Comparison of ENCODE assay signal across 39 mouse cellular contexts in the genomic region with DNA sequence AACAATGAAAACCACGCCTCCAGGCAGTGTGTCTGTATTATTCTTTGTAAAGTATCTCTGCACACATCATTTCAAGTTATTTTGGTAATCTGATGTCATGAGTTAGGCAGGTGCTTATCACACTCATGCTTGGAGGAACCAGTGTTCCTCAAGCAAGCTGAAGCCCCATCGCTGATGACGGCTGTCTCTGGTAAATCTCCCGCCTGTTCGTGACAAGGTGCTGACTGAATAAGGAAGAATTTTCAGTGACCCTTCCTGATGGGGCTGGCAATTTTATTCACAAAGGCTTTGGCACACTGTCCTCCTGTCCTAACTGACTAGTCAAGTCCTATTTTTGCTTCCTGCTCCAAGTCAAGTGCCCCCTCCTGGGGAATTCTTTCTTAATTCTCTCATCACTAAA. TPM values are rescaled to one million over a fixed set of nuclear protein-coding genes. Genes with fewer than 3 reads are reported as not detected.
DNase-seq lines count a peak whose midpoint lies in the region; ATAC-seq lines count a peak whose summit lies in the region.
"Had no signal": no experiment of that assay in that cellular context is flagged by ENCODE, and none has a peak within 500 bp of the region (broad histone marks: within the 10 kb centered on the region; RNA-seq: fewer than 3 reads in every experiment).

No protein-coding gene starts in this region.

- ATAC-seq in heart, embryonic 13.5 days (ENCODE audit: extremely low read depth, insufficient number of reproducible peaks, low FRiP score, low TSS enrichment), result peak; percentile 37; the same call in 1 of the 2 replicates
- ATAC-seq: CD4-positive, CD25-positive, alpha-beta regulatory T cell, adult 4 months; forebrain, embryonic 14.5 days; hindbrain, postnatal 0 days; intestine, embryonic 15.5 days had no signal

- peak; percentile 1 for DNase-seq in heart, adult 8-10 months (ENCODE audit: low spot score)
- no peak for DNase-seq in heart, adult 9 months (ENCODE audit: low spot score in 2 of 2)
- peak; percentile 2 for DNase-seq in Muller cell, postnatal 12 days (ENCODE audit: inconsistent ontology term)
- peak; percentile 25 to 30 for DNase-seq in heart, postnatal 10 days
- no peak for DNase-seq in left cerebral cortex, postnatal 10 days (ENCODE audit: extremely low spot score in 1 of 2, low spot score in 2 of 2)
- no peak for DNase-seq in cerebellum, adult 11 months
- DNase-seq: adrenal gland, postnatal 25 days; cerebellum, adult 18-20 months; cerebellum, postnatal 10 days; gastrocnemius, postnatal 14 days; kidney, adult 2 months; kidney, postnatal 36 days; liver; lung, adult 2 months; lung, postnatal 36 days; thymus, postnatal 4 days had no signal

- H3K9ac ChIP-seq in heart, embryonic 13.5 days, result no peak overlapping the region
- H3K9ac ChIP-seq: intestine, embryonic 15.5 days; liver, embryonic 14.5 days; midbrain, embryonic 12.5 days; neural tube, embryonic 12.5 days had no signal

- H3K27ac ChIP-seq in heart, embryonic 13.5 days (replicated peaks), result peak overlapping the region; percentile 60
- H3K27ac ChIP-seq: hindbrain, postnatal 0 days; intestine, embryonic 15.5 days; liver, embryonic 14.5 days; midbrain, embryonic 12.5 days; neural tube, embryonic 12.5 days had no signal

- intact Hi-C loops in heart, postnatal 10 days (cut with DNase I), result no loop called here
- intact Hi-C loops in left cerebral cortex, postnatal 10 days (cut with DNase I), result no loop called here

- H3K27me3 ChIP-seq in heart, embryonic 13.5 days (replicated peaks), result no peaks in the 10 kb centered on the region
- H3K27me3 ChIP-seq: intestine, embryonic 15.5 days; megakaryocyte, embryonic 14.5 days; midbrain, embryonic 12.5 days; neural tube, embryonic 12.5 days had no signal

- H3K4me2 ChIP-seq in heart, embryonic 13.5 days, result no peak overlapping the region
- H3K4me2 ChIP-seq: intestine, embryonic 15.5 days; midbrain, embryonic 12.5 days; neural tube, embryonic 12.5 days had no signal

- no peak overlapping the region for H3K4me3 ChIP-seq in heart, embryonic 13.5 days
- H3K4me3 ChIP-seq: intestine, embryonic 15.5 days; megakaryocyte, embryonic 14.5 days; midbrain, embryonic 12.5 days; myocyte; neural tube, embryonic 12.5 days had no signal

- peaks cover 8% of the 10 kb centered on the region; the same call in 1 of the 2 replicates for H3K4me1 ChIP-seq in heart, embryonic 13.5 days
- H3K4me1 ChIP-seq: intestine, embryonic 15.5 days; megakaryocyte, embryonic 14.5 days; midbrain, embryonic 12.5 days; neural tube, embryonic 12.5 days had no signal

- WGBS in heart, embryonic 13.5 days, result 30% methylated on average over 5 of the region's 5 CpGs

- no peaks in the 10 kb centered on the region for H3K36me3 ChIP-seq in heart, embryonic 13.5 days
- H3K36me3 ChIP-seq: intestine, embryonic 15.5 days; midbrain, embryonic 12.5 days; neural tube, embryonic 12.5 days had no signal

- peaks cover 6% of the 10 kb centered on the region; the same call in 1 of the 2 replicates for H3K9me3 ChIP-seq in heart, embryonic 13.5 days
- H3K9me3 ChIP-seq: intestine, embryonic 15.5 days; midbrain, embryonic 12.5 days; neural tube, embryonic 12.5 days had no signal

RNA-seq across cellular contexts. Expression of gene Krtap6-2, which starts 5.4 kb away (rescaled TPM):
- total RNA-seq in heart, adult 8-10 months (2022), result not detected
- not detected in 2 replicates for polyA plus RNA-seq in heart, embryonic 13.5 days (2015; fragmentation: Nextera tagmentation; extraction: Ambion mirVana)
- not detected for total RNA-seq in heart, postnatal 10 days (2021)
- not detected for total RNA-seq in left cerebral cortex, postnatal 10 days (2021)
- total RNA-seq: adrenal gland, adult 18-20 months; adrenal gland, postnatal 25 days; common myeloid progenitor, adult 5-6 weeks; gastrocnemius, postnatal 14 days; granulocyte monocyte progenitor cell, adult 5-6 weeks; hindbrain, postnatal 0 days; layer of hippocampus, adult 8-10 months; layer of hippocampus, postnatal 25 days; midbrain, postnatal 0 days had no signal
- polyA plus RNA-seq: CD4-positive, CD25-positive, alpha-beta regulatory T cell, adult 4 months; embryonic facial prominence, embryonic 11.5 days; forebrain, embryonic 14.5 days; hindbrain, embryonic 11.5 days; hindbrain, postnatal 0 days; intestine, embryonic 15.5 days; kidney, adult 2 months; kidney, embryonic 16.5 days; limb, embryonic 11.5 days; liver, embryonic 14.5 days; lung, adult 2 months; midbrain, embryonic 12.5 days; midbrain, postnatal 0 days; myocyte; neural tube, embryonic 12.5 days; stomach, embryonic 14.5 days; testis, adult 2 months; thymus, postnatal 0 days had no signal

RNA-seq across cellular contexts. Expression of gene Krtap21-1, which starts 21.6 kb away (rescaled TPM):
- not detected for total RNA-seq in heart, adult 8-10 months (2022)
- not detected in 2 replicates for polyA plus RNA-seq in heart, embryonic 13.5 days (2015; fragmentation: Nextera tagmentation; extraction: Ambion mirVana)
- not detected for total RNA-seq in heart, postnatal 10 days (2021)
- total RNA-seq in left cerebral cortex, postnatal 10 days (2021), result not detected
- total RNA-seq: adrenal gland, adult 18-20 months; adrenal gland, postnatal 25 days; common myeloid progenitor, adult 5-6 weeks; gastrocnemius, postnatal 14 days; granulocyte monocyte progenitor cell, adult 5-6 weeks; hindbrain, postnatal 0 days; layer of hippocampus, adult 8-10 months; layer of hippocampus, postnatal 25 days; midbrain, postnatal 0 days had no signal
- polyA plus RNA-seq: CD4-positive, CD25-positive, alpha-beta regulatory T cell, adult 4 months; embryonic facial prominence, embryonic 11.5 days; forebrain, embryonic 14.5 days; hindbrain, embryonic 11.5 days; hindbrain, postnatal 0 days; intestine, embryonic 15.5 days; kidney, adult 2 months; kidney, embryonic 16.5 days; limb, embryonic 11.5 days; liver, embryonic 14.5 days; lung, adult 2 months; midbrain, embryonic 12.5 days; midbrain, postnatal 0 days; myocyte; neural tube, embryonic 12.5 days; stomach, embryonic 14.5 days; testis, adult 2 months; thymus, postnatal 0 days had no signal

Comparison
In these comparisons a context has a peak if more than half of its experiments do, and no peak if none do; other contexts are left out.
1. DNase-seq: peak in heart, adult 8-10 months (single experiment), Muller cell, postnatal 12 days (single experiment) and heart, postnatal 10 days (2 of 2); none in heart, adult 9 months (0 of 2), left cerebral cortex, postnatal 10 days (0 of 2) and cerebellum, adult 11 months (single experiment).